Mouse (Mus musculus): ENCODE results near the gene Ppp4r2. TPM values are rescaled to one million over a fixed set of nuclear protein-coding genes. Genes with fewer than 3 reads are reported as not detected.

Ppp4r2 gene
- total and polyA plus RNA-seq, 3 experiments = 80.1 to 111 (median 94.4) TPM

- ATAC-seq (ENCODE audit: extremely low read depth, insufficient number of reproducible peaks, low FRiP score, poor library complexity, severe bottlenecking) = peak; percentile 48
- TF ChIP-seq POLR2AphosphoS5 (IDR thresholded peaks at IDR 0.05; ENCODE audit: insufficient replicate concordance, low read depth, low read length) (no peak), GATA1 (IDR thresholded peaks at IDR 0.05; ENCODE audit: borderline replicate concordance, low read length) (no peak)
These were observed 524 bp downstream of the Ppp4r2 start for GRCm38 (mm10) chr6:100833811-100834481.

GRCm38 (mm10) chr6:100834489-100835160 lies 1.2 kb downstream of the Ppp4r2 start:
- H3K27me3 ChIP-seq (ENCODE audit: insufficient read depth, low read length) = 0 out of 2 replicates have a peak, but pooled peaks cover 4% of the 10 kb centered on the region
- TF ChIP-seq POLR2AphosphoS5 (IDR thresholded peaks at IDR 0.05; ENCODE audit: insufficient replicate concordance, low read depth, low read length) = no peak
- TF ChIP-seq GATA2 (IDR thresholded peaks at IDR 0.05; ENCODE audit: borderline replicate concordance, low read depth, low read length) = no peak
- no peak for TF ChIP-seq GATA1 (IDR thresholded peaks at IDR 0.05; ENCODE audit: borderline replicate concordance, low read length)
- TF ChIP-seq CTCF (IDR thresholded peaks at IDR 0.05; ENCODE audit: low read depth, low read length) = no peak
- peaks cover 45% of the 10 kb centered on the region for H3K36me3 ChIP-seq (replicated peaks)
- H3K9me3 ChIP-seq (replicated peaks) = no peaks in the 10 kb centered on the region
- no peak for DNase-seq (ENCODE audit: low spot score)
- no peak for ATAC-seq (ENCODE audit: extremely low read depth, insufficient number of reproducible peaks, low FRiP score, poor library complexity, severe bottlenecking)
- H3K4me3 ChIP-seq (ENCODE audit: low read depth, low read length) = peak overlapping the region; percentile 82
- H3K4me1 ChIP-seq (ENCODE audit: insufficient read depth, low read depth, low read length) = peaks cover 32% of the 10 kb centered on the region

More at GRCm38 (mm10) chr6:100833811-100834481, 524 bp downstream of the Ppp4r2 start:
- peaks cover 39% of the 10 kb centered on the region for H3K36me3 ChIP-seq (replicated peaks)
- peak overlapping the region; percentile 82 for H3K4me3 ChIP-seq (ENCODE audit: low read depth, low read length)
- peak; percentile 45 for DNase-seq (ENCODE audit: low spot score)
- H3K4me1 ChIP-seq (ENCODE audit: insufficient read depth, low read depth, low read length) = peaks cover 32% of the 10 kb centered on the region
- H3K9me3 ChIP-seq (replicated peaks) = no peaks in the 10 kb centered on the region
- 0 out of 2 replicates have a peak, but pooled peaks cover 9% of the 10 kb centered on the region for H3K27me3 ChIP-seq (ENCODE audit: insufficient read depth, low read length)

- Histone ChIP-seq H3K36me3 (replicated peaks) (peaks cover 83% of the 10 kb centered on the region), H3K4me1 (ENCODE audit: insufficient read depth, low read depth, low read length) (peaks cover 11% of the 10 kb centered on the region; the same call in 1 of the 2 replicates), H3K4me3 (ENCODE audit: low read depth, low read length) (no peak overlapping the region), H3K9me3 (replicated peaks) (no peaks in the 10 kb centered on the region), H3K27me3 (ENCODE audit: insufficient read depth, low read length) (no peaks in the 10 kb centered on the region)
- no peak for DNase-seq (ENCODE audit: low spot score)
- no peak for ATAC-seq (ENCODE audit: extremely low read depth, insufficient number of reproducible peaks, low FRiP score, poor library complexity, severe bottlenecking)
- TF ChIP-seq TAL1 (conservative IDR thresholded peaks at IDR 0.05; ENCODE audit: low read depth, low read length) = no peak
- no peak for TF ChIP-seq POLR2AphosphoS5 (IDR thresholded peaks at IDR 0.05; ENCODE audit: insufficient replicate concordance, low read depth, low read length)
- no peak for TF ChIP-seq CTCF (IDR thresholded peaks at IDR 0.05; ENCODE audit: low read depth, low read length)
- no peak for TF ChIP-seq GATA2 (IDR thresholded peaks at IDR 0.05; ENCODE audit: borderline replicate concordance, low read depth, low read length)
- TF ChIP-seq GATA1 (IDR thresholded peaks at IDR 0.05; ENCODE audit: borderline replicate concordance, low read length) = no peak
These were observed 11.6 kb downstream of the Ppp4r2 start for GRCm38 (mm10) chr6:100845058-100845457.

- H3K9me3 ChIP-seq (replicated peaks) = no peaks in the 10 kb centered on the region
- peaks cover 8% of the 10 kb centered on the region; the same call in 1 of the 2 replicates for H3K4me1 ChIP-seq (ENCODE audit: insufficient read depth, low read depth, low read length)
- no peak for DNase-seq (ENCODE audit: low spot score)
- peaks cover 83% of the 10 kb centered on the region for H3K36me3 ChIP-seq (replicated peaks)
- no peaks in the 10 kb centered on the region for H3K27me3 ChIP-seq (ENCODE audit: insufficient read depth, low read length)
- ATAC-seq (ENCODE audit: extremely low read depth, insufficient number of reproducible peaks, low FRiP score, poor library complexity, severe bottlenecking) = no peak
- TF ChIP-seq GATA2 (IDR thresholded peaks at IDR 0.05; ENCODE audit: borderline replicate concordance, low read depth, low read length) (no peak), POLR2AphosphoS5 (IDR thresholded peaks at IDR 0.05; ENCODE audit: insufficient replicate concordance, low read depth, low read length) (no peak), CTCF (IDR thresholded peaks at IDR 0.05; ENCODE audit: low read depth, low read length) (no peak), GATA1 (IDR thresholded peaks at IDR 0.05; ENCODE audit: borderline replicate concordance, low read length) (no peak), TAL1 (conservative IDR thresholded peaks at IDR 0.05; ENCODE audit: low read depth, low read length) (no peak)
- H3K4me3 ChIP-seq (ENCODE audit: low read depth, low read length) = no peak overlapping the region
These were observed 13.8 kb downstream of the Ppp4r2 start for GRCm38 (mm10) chr6:100847264-100847663.

- TF ChIP-seq TAL1 (conservative IDR thresholded peaks at IDR 0.05; ENCODE audit: low read depth, low read length) (no peak), GATA2 (IDR thresholded peaks at IDR 0.05; ENCODE audit: borderline replicate concordance, low read depth, low read length) (no peak), CTCF (IDR thresholded peaks at IDR 0.05; ENCODE audit: low read depth, low read length) (no peak), GATA1 (IDR thresholded peaks at IDR 0.05; ENCODE audit: borderline replicate concordance, low read length) (no peak), POLR2AphosphoS5 (IDR thresholded peaks at IDR 0.05; ENCODE audit: insufficient replicate concordance, low read depth, low read length) (no peak)
- Histone ChIP-seq H3K36me3 (replicated peaks) (peaks cover 76% of the 10 kb centered on the region), H3K27me3 (ENCODE audit: insufficient read depth, low read length) (no peaks in the 10 kb centered on the region), H3K9me3 (replicated peaks) (no peaks in the 10 kb centered on the region), H3K4me3 (ENCODE audit: low read depth, low read length) (no peak overlapping the region), H3K4me1 (ENCODE audit: insufficient read depth, low read depth, low read length) (peaks cover 6% of the 10 kb centered on the region; the same call in 1 of the 2 replicates)
- ATAC-seq (ENCODE audit: extremely low read depth, insufficient number of reproducible peaks, low FRiP score, poor library complexity, severe bottlenecking) (no peak), DNase-seq (ENCODE audit: low spot score) (no peak)
These were observed 15.4 kb downstream of the Ppp4r2 start for GRCm38 (mm10) chr6:100848682-100849375.

- DNase-seq (ENCODE audit: low spot score) = no peak
- no peak for ATAC-seq (ENCODE audit: extremely low read depth, insufficient number of reproducible peaks, low FRiP score, poor library complexity, severe bottlenecking)
- H3K36me3 ChIP-seq (replicated peaks) = peaks cover 82% of the 10 kb centered on the region
These were observed 17.3 kb downstream of the Ppp4r2 start for GRCm38 (mm10) chr6:100850671-100851081.

More at GRCm38 (mm10) chr6:100850671-100851081, 17.3 kb downstream of the Ppp4r2 start:
- peaks cover 6% of the 10 kb centered on the region; the same call in 1 of the 2 replicates for H3K4me1 ChIP-seq (ENCODE audit: insufficient read depth, low read depth, low read length)
- no peak overlapping the region for H3K4me3 ChIP-seq (ENCODE audit: low read depth, low read length)
- TF ChIP-seq POLR2AphosphoS5 (IDR thresholded peaks at IDR 0.05; ENCODE audit: insufficient replicate concordance, low read depth, low read length) (no peak), CTCF (IDR thresholded peaks at IDR 0.05; ENCODE audit: low read depth, low read length) (no peak), GATA1 (IDR thresholded peaks at IDR 0.05; ENCODE audit: borderline replicate concordance, low read length) (no peak), GATA2 (IDR thresholded peaks at IDR 0.05; ENCODE audit: borderline replicate concordance, low read depth, low read length) (no peak), TAL1 (conservative IDR thresholded peaks at IDR 0.05; ENCODE audit: low read depth, low read length) (no peak)
- H3K9me3 ChIP-seq (replicated peaks) = no peaks in the 10 kb centered on the region
- H3K27me3 ChIP-seq (ENCODE audit: insufficient read depth, low read length) = no peaks in the 10 kb centered on the region

Data from G1E (cell line).